Comparison of ENCODE assay signal across 9 mouse cellular contexts in genomic region chr7:29559290-29559689, GRCm38 (mm10). TPM values are rescaled to one million over a fixed set of nuclear protein-coding genes. Genes with fewer than 3 reads are reported as not detected.
A peak's percentile ranks its signal among the peaks of the same experiment; 100 is the strongest.
DNase-seq lines count a peak whose midpoint lies in the region; ATAC-seq lines count a peak whose summit lies in the region.
"Had no signal": no experiment of that assay in that cellular context is flagged by ENCODE, and none has a peak within 500 bp of the region (broad histone marks: within the 10 kb centered on the region; RNA-seq: fewer than 3 reads in every experiment).

No protein-coding gene starts in this region.

- 74% methylated on average over 4 of the region's 4 CpGs for WGBS in hindbrain, embryonic 10.5 days
- 77% methylated on average over 4 of the region's 4 CpGs for WGBS in hindbrain, embryonic 14.5 days
- 70% methylated on average over 4 of the region's 4 CpGs for WGBS in limb, embryonic 10.5 days

- no peak overlapping the region for H3K27ac ChIP-seq in hindbrain, embryonic 10.5 days
- H3K27ac ChIP-seq in hindbrain, embryonic 14.5 days, result no peak overlapping the region
- no peak overlapping the region for H3K27ac ChIP-seq in limb, embryonic 10.5 days
- H3K27ac ChIP-seq: midbrain, embryonic 10.5 days had no signal

- H3K9ac ChIP-seq in hindbrain, embryonic 14.5 days, result no peak overlapping the region

- H3K36me3 ChIP-seq in hindbrain, embryonic 10.5 days, result no peaks in the 10 kb centered on the region
- H3K36me3 ChIP-seq in hindbrain, embryonic 14.5 days (replicated peaks; ENCODE audit: control insufficient read depth, insufficient read depth), result no peaks in the 10 kb centered on the region
- H3K36me3 ChIP-seq in limb, embryonic 10.5 days, result no peaks in the 10 kb centered on the region
- H3K36me3 ChIP-seq: midbrain, embryonic 10.5 days had no signal

- H3K4me2 ChIP-seq in hindbrain, embryonic 14.5 days (replicated peaks), result no peak overlapping the region

- ATAC-seq in hindbrain, embryonic 14.5 days (ENCODE audit: low FRiP score), result no peak
- no peak for ATAC-seq in erythroblast, adult 5-6 weeks (replicated peaks; ENCODE audit: low FRiP score, poor library complexity, severe bottlenecking)
- ATAC-seq in inflammation-experienced regulatory T-cells, adult 6 months, result no peak

- H3K4me1 ChIP-seq in hindbrain, embryonic 10.5 days (replicated peaks), result no peaks in the 10 kb centered on the region
- no peaks in the 10 kb centered on the region for H3K4me1 ChIP-seq in hindbrain, embryonic 14.5 days (replicated peaks; ENCODE audit: control insufficient read depth, insufficient read depth, low read length)
- no peaks in the 10 kb centered on the region for H3K4me1 ChIP-seq in limb, embryonic 10.5 days
- H3K4me1 ChIP-seq: midbrain, embryonic 10.5 days had no signal

- no peaks in the 10 kb centered on the region for H3K27me3 ChIP-seq in hindbrain, embryonic 10.5 days (ENCODE audit: insufficient read depth, poor library complexity, severe bottlenecking)
- no peaks in the 10 kb centered on the region for H3K27me3 ChIP-seq in hindbrain, embryonic 14.5 days (ENCODE audit: control insufficient read depth, insufficient read depth, low read length)
- no peaks in the 10 kb centered on the region for H3K27me3 ChIP-seq in limb, embryonic 10.5 days (ENCODE audit: low read depth, poor library complexity, severe bottlenecking)

- H3K9me3 ChIP-seq in hindbrain, embryonic 10.5 days, result no peaks in the 10 kb centered on the region
- no peaks in the 10 kb centered on the region for H3K9me3 ChIP-seq in hindbrain, embryonic 14.5 days (ENCODE audit: control insufficient read depth, low read length)
- no peaks in the 10 kb centered on the region for H3K9me3 ChIP-seq in limb, embryonic 10.5 days (replicated peaks)
- H3K9me3 ChIP-seq: midbrain, embryonic 10.5 days had no signal

- no peak overlapping the region for H3K4me3 ChIP-seq in hindbrain, embryonic 10.5 days
- H3K4me3 ChIP-seq in hindbrain, embryonic 14.5 days (replicated peaks; ENCODE audit: low read length), result no peak overlapping the region
- no peak overlapping the region for H3K4me3 ChIP-seq in limb, embryonic 10.5 days
- H3K4me3 ChIP-seq: midbrain, embryonic 10.5 days had no signal

- peak; percentile 19 for DNase-seq in hindbrain, embryonic 10.5 days (ENCODE audit: low spot score)
- no peak for DNase-seq in hindbrain, embryonic 14.5 days (ENCODE audit: low spot score)
- DNase-seq in urinary bladder, postnatal 14 days (ENCODE audit: low spot score), result peak; percentile 12
- no peak for DNase-seq in urinary bladder, postnatal 36 days (ENCODE audit: low spot score in 2 of 2)
- DNase-seq in limb, embryonic 10.5 days (ENCODE audit: low spot score), result peak; percentile 37
- no peak for DNase-seq in kidney, adult 9 months

RNA-seq across cellular contexts. Expression of gene Sipa1l3, which starts 40.8 kb away (rescaled TPM):
- polyA plus RNA-seq in hindbrain, embryonic 10.5 days (2016; fragmentation: Nextera tagmentation; extraction: Ambion mirVana), result 8.1 and 9.7 TPM in 2 replicates
- polyA plus RNA-seq in hindbrain, embryonic 14.5 days (2014; fragmentation: Nextera tagmentation; extraction: Ambion mirVana), result 18.8 and 21.4 TPM in 2 replicates
- 12.6 and 13.4 TPM in 2 replicates for polyA plus RNA-seq in limb, embryonic 10.5 days (2016; fragmentation: Nextera tagmentation; extraction: Ambion mirVana)
- total RNA-seq in erythroblast, adult 5-6 weeks (2015; ENCODE audit: low replicate concordance), result 2.9 and 5.4 TPM in 2 replicates
- total RNA-seq in erythroblast, adult 5-6 weeks (2017; ENCODE audit: low replicate concordance), result 1.1 and 5.2 TPM in 2 replicates
- polyA plus RNA-seq in inflammation-experienced regulatory T-cells, adult 6 months (2017; shearing (Covaris generic)), result 1 to 10 TPM; 2.5 to 4.9 (median 4.1) TPM

Comparison
In these comparisons a context has a peak if more than half of its experiments do, and no peak if none do; other contexts are left out.
1. DNase-seq: peak in hindbrain, embryonic 10.5 days (single experiment), urinary bladder, postnatal 14 days (single experiment) and limb, embryonic 10.5 days (single experiment); none in hindbrain, embryonic 14.5 days (single experiment), urinary bladder, postnatal 36 days (0 of 2) and kidney, adult 9 months (single experiment).